In genomic region chr13:56631332-56631731, GRCm38 (mm10) we compare ENCODE assay signal across 21 mouse cellular contexts. TPM values are rescaled to one million over a fixed set of nuclear protein-coding genes. Genes with fewer than 3 reads are reported as not detected.
DNase-seq lines count a peak whose midpoint lies in the region; ATAC-seq and TF ChIP-seq lines count a peak whose summit lies in the region.
"Had no signal": no experiment of that assay in that cellular context is flagged by ENCODE, and none has a peak within 500 bp of the region (broad histone marks: within the 10 kb centered on the region; RNA-seq: fewer than 3 reads in every experiment).

No protein-coding gene starts in this region.

- no peak for TF ChIP-seq POLR2A in bone marrow macrophage, adult 2 months (IDR thresholded peaks at IDR 0.05; ENCODE audit: borderline replicate concordance, low read depth, low read length)
- TF ChIP-seq POLR2A in small intestine, adult 2 months (IDR thresholded peaks at IDR 0.05; ENCODE audit: low read depth, low read length), result no peak
- TF ChIP-seq POLR2A in cerebellum, adult 2 months (IDR thresholded peaks at IDR 0.05; ENCODE audit: borderline replicate concordance, insufficient read depth, low read length), result no peak

- H3K4me2 ChIP-seq in heart, embryonic 12.5 days, result no peak overlapping the region
- H3K4me2 ChIP-seq in intestine, embryonic 14.5 days (ENCODE audit: low read length), result no peak overlapping the region
- no peak overlapping the region for H3K4me2 ChIP-seq in midbrain, embryonic 14.5 days (ENCODE audit: low read length)
- H3K4me2 ChIP-seq: embryonic facial prominence, embryonic 15.5 days; hindbrain, embryonic 14.5 days; limb, embryonic 13.5 days; liver, embryonic 15.5 days; neural tube, embryonic 13.5 days had no signal

- H3K27ac ChIP-seq in heart, embryonic 12.5 days (ENCODE audit: poor library complexity, severe bottlenecking), result no peak overlapping the region
- peak overlapping the region; percentile 24; the same call in 1 of the 2 replicates for H3K27ac ChIP-seq in bone marrow macrophage, adult 2 months (ENCODE audit: insufficient read depth, low read depth, low read length)
- H3K27ac ChIP-seq in intestine, embryonic 14.5 days (ENCODE audit: low read depth), result peak overlapping the region; percentile 38; the same call in 1 of the 2 replicates
- H3K27ac ChIP-seq in small intestine, adult 2 months (ENCODE audit: insufficient read depth, low read depth, low read length), result peak overlapping the region; percentile 92; the same call in 1 of the 2 replicates
- no peak overlapping the region for H3K27ac ChIP-seq in midbrain, embryonic 14.5 days (replicated peaks; ENCODE audit: low read depth, low read length)
- no peak overlapping the region for H3K27ac ChIP-seq in cerebellum, adult 2 months (ENCODE audit: insufficient read depth, low read length)
- H3K27ac ChIP-seq: embryonic facial prominence, embryonic 15.5 days; forebrain, embryonic 10.5 days; hindbrain, embryonic 14.5 days; limb, embryonic 13.5 days; liver, embryonic 15.5 days; neural tube, embryonic 13.5 days had no signal

- ATAC-seq in heart, embryonic 12.5 days (ENCODE audit: insufficient number of reproducible peaks, low FRiP score), result no peak
- ATAC-seq in intestine, embryonic 14.5 days (replicated peaks; ENCODE audit: low FRiP score, low TSS enrichment, low read depth), result no peak
- no peak for ATAC-seq in midbrain, embryonic 14.5 days (ENCODE audit: low FRiP score, low TSS enrichment)
- ATAC-seq: activated CD4-positive, CD25-positive, alpha-beta regulatory T cell, adult 4 months; Patski had no signal

- H3K36me3 ChIP-seq in heart, embryonic 12.5 days, result peaks cover 44% of the 10 kb centered on the region
- H3K36me3 ChIP-seq in intestine, embryonic 14.5 days (ENCODE audit: control insufficient read depth, insufficient read depth, low read length), result peaks cover 73% of the 10 kb centered on the region
- peaks cover 64% of the 10 kb centered on the region for H3K36me3 ChIP-seq in small intestine, adult 2 months (ENCODE audit: control insufficient read depth, insufficient read depth, low read length)
- no peaks in the 10 kb centered on the region for H3K36me3 ChIP-seq in midbrain, embryonic 14.5 days (ENCODE audit: control insufficient read depth, insufficient read depth, low read length)
- H3K36me3 ChIP-seq: liver, embryonic 15.5 days; neural tube, embryonic 13.5 days had no signal

- TF ChIP-seq CTCF in bone marrow macrophage, adult 2 months (IDR thresholded peaks at IDR 0.05; ENCODE audit: low read depth, low read length), result no peak
- TF ChIP-seq CTCF in small intestine, adult 2 months (IDR thresholded peaks at IDR 0.05; ENCODE audit: extremely low read depth, insufficient read length, insufficient replicate concordance, low read depth, low read length), result no peak
- no peak for TF ChIP-seq CTCF in cerebellum, adult 2 months (IDR thresholded peaks at IDR 0.05; ENCODE audit: borderline replicate concordance, insufficient read depth, low read depth, low read length)

- no peak overlapping the region for H3K4me3 ChIP-seq in heart, embryonic 12.5 days
- H3K4me3 ChIP-seq in bone marrow macrophage, adult 2 months (ENCODE audit: insufficient read depth, low read length), result no peak overlapping the region
- no peak overlapping the region for H3K4me3 ChIP-seq in intestine, embryonic 14.5 days (ENCODE audit: low read depth, low read length)
- no peak overlapping the region for H3K4me3 ChIP-seq in small intestine, adult 2 months (ENCODE audit: low read depth, low read length)
- no peak overlapping the region for H3K4me3 ChIP-seq in midbrain, embryonic 14.5 days (replicated peaks; ENCODE audit: low read depth, low read length)
- H3K4me3 ChIP-seq in cerebellum, adult 2 months (replicated peaks; ENCODE audit: insufficient read depth, low read depth, low read length), result no peak overlapping the region
- H3K4me3 ChIP-seq: embryonic facial prominence, embryonic 15.5 days; forebrain, embryonic 10.5 days; limb, embryonic 13.5 days; liver, embryonic 15.5 days; neural tube, embryonic 13.5 days had no signal

- H3K27me3 ChIP-seq in heart, embryonic 12.5 days (replicated peaks), result no peaks in the 10 kb centered on the region
- H3K27me3 ChIP-seq in intestine, embryonic 14.5 days (replicated peaks; ENCODE audit: control insufficient read depth, insufficient read depth, low read length), result no peaks in the 10 kb centered on the region
- no peaks in the 10 kb centered on the region for H3K27me3 ChIP-seq in small intestine, adult 2 months (ENCODE audit: control insufficient read depth, insufficient read depth, low read length)
- H3K27me3 ChIP-seq in midbrain, embryonic 14.5 days (ENCODE audit: control insufficient read depth, insufficient read depth, low read length), result no peaks in the 10 kb centered on the region
- no peaks in the 10 kb centered on the region for H3K27me3 ChIP-seq in cerebellum, adult 2 months (ENCODE audit: control insufficient read depth, insufficient read depth, low read length)
- H3K27me3 ChIP-seq: embryonic facial prominence, embryonic 15.5 days; limb, embryonic 13.5 days; liver, embryonic 15.5 days; neural tube, embryonic 13.5 days; Patski had no signal

- peak; percentile 42 to 67 for DNase-seq in heart, adult 9 months (ENCODE audit: low spot score in 2 of 2)
- DNase-seq in intestine, embryonic 14.5 days (ENCODE audit: low spot score), result no peak
- DNase-seq in midbrain, embryonic 14.5 days, result no peak
- DNase-seq in cerebellum, adult 2 months, result no peak
- DNase-seq: adrenal gland, postnatal 25 days; cerebellum, adult 9-10 months; gastrocnemius, postnatal 36 days; kidney, adult 8-10 months; kidney, postnatal 25 days; thymus, postnatal 4 days had no signal

- 84% methylated on average over 7 of the region's 7 CpGs for WGBS in heart, embryonic 12.5 days
- WGBS in intestine, embryonic 14.5 days, result 51% methylated on average over 7 of the region's 7 CpGs
- 38% methylated on average over 7 of the region's 7 CpGs for WGBS in small intestine, adult 2 months
- 93% methylated on average over 7 of the region's 7 CpGs for WGBS in midbrain, embryonic 14.5 days
- 90% methylated on average over 7 of the region's 7 CpGs for WGBS in cerebellum, adult 2 months

- H3K9me3 ChIP-seq in heart, embryonic 12.5 days (replicated peaks), result no peaks in the 10 kb centered on the region
- no peaks in the 10 kb centered on the region for H3K9me3 ChIP-seq in intestine, embryonic 14.5 days (ENCODE audit: control insufficient read depth, low read length)
- no peaks in the 10 kb centered on the region for H3K9me3 ChIP-seq in midbrain, embryonic 14.5 days (ENCODE audit: control insufficient read depth, low read length)
- H3K9me3 ChIP-seq: embryonic facial prominence, embryonic 15.5 days; forebrain, embryonic 10.5 days; limb, embryonic 13.5 days; liver, embryonic 15.5 days; neural tube, embryonic 13.5 days had no signal

- peaks cover 31% of the 10 kb centered on the region for H3K4me1 ChIP-seq in heart, embryonic 12.5 days (replicated peaks)
- peaks cover 47% of the 10 kb centered on the region for H3K4me1 ChIP-seq in bone marrow macrophage, adult 2 months (ENCODE audit: control insufficient read depth, insufficient read depth, low read length)
- peaks cover 47% of the 10 kb centered on the region for H3K4me1 ChIP-seq in intestine, embryonic 14.5 days (replicated peaks; ENCODE audit: control insufficient read depth, insufficient read depth, low read length)
- peaks cover 63% of the 10 kb centered on the region for H3K4me1 ChIP-seq in small intestine, adult 2 months (ENCODE audit: control insufficient read depth, insufficient read depth, insufficient read length, low read length)
- H3K4me1 ChIP-seq in midbrain, embryonic 14.5 days (ENCODE audit: control insufficient read depth, insufficient read depth, low read length), result no peaks in the 10 kb centered on the region
- H3K4me1 ChIP-seq in cerebellum, adult 2 months (ENCODE audit: control insufficient read depth, insufficient read depth, low read length), result 0 out of 2 replicates have a peak, but pooled peaks cover 3% of the 10 kb centered on the region

- H3K9ac ChIP-seq in heart, embryonic 12.5 days, result no peak overlapping the region
- H3K9ac ChIP-seq in intestine, embryonic 14.5 days (ENCODE audit: low read length), result no peak overlapping the region
- H3K9ac ChIP-seq in midbrain, embryonic 14.5 days (replicated peaks; ENCODE audit: low read length), result no peak overlapping the region
- H3K9ac ChIP-seq: embryonic facial prominence, embryonic 15.5 days; hindbrain, embryonic 14.5 days; limb, embryonic 13.5 days; liver, embryonic 15.5 days; neural tube, embryonic 13.5 days had no signal

RNA-seq across cellular contexts. Expression of gene Tgfbi, which starts 22.0 kb away (rescaled TPM):
- 107 TPM in 2 replicates for polyA plus RNA-seq in heart, embryonic 12.5 days (2016; fragmentation: Nextera tagmentation; extraction: Ambion mirVana)
- polyA plus RNA-seq in bone marrow macrophage, adult 2 months (2012; ENCODE audit: insufficient read depth, insufficient read length, missing spikeins), result 386 and 398 TPM in 2 replicates
- polyA plus RNA-seq in intestine, embryonic 14.5 days (2014; fragmentation: Nextera tagmentation; extraction: Ambion mirVana), result 123 and 163 TPM in 2 replicates
- polyA plus RNA-seq in small intestine, adult 2 months (2012; rRNA removed), result 67.9 and 221 TPM in 2 replicates
- polyA plus RNA-seq in midbrain, embryonic 14.5 days (2014; fragmentation: Nextera tagmentation; extraction: Ambion mirVana), result 0.63 and 2.7 TPM in 2 replicates
- 4.9 and 5.1 TPM in 2 replicates for polyA plus RNA-seq in cerebellum, adult 2 months (2012; rRNA removed)

Comparison
In these comparisons a context has a peak if more than half of its experiments do, and no peak if none do; other contexts are left out.
1. DNase-seq: peak in heart, adult 9 months (2 of 2); none in intestine, embryonic 14.5 days (single experiment), midbrain, embryonic 14.5 days (single experiment) and cerebellum, adult 2 months (0 of 2).
2. H3K27ac ChIP-seq: peak in bone marrow macrophage, adult 2 months (single experiment), intestine, embryonic 14.5 days (single experiment) and small intestine, adult 2 months (single experiment); none in heart, embryonic 12.5 days (single experiment), midbrain, embryonic 14.5 days (single experiment) and cerebellum, adult 2 months (single experiment).
3. RNA of gene Tgfbi, which starts 22.0 kb away (polyA plus RNA-seq): 386 to 398 TPM in bone marrow macrophage, adult 2 months, 67.9 to 221 TPM in small intestine, adult 2 months, 123 to 163 TPM in intestine, embryonic 14.5 days and 107 TPM in heart, embryonic 12.5 days; 4.9 to 5.1 TPM in cerebellum, adult 2 months and 0.63 to 2.7 TPM in midbrain, embryonic 14.5 days; every median in the first group is over 10 times any median in the second.